Mouse (Mus musculus) cerebellum, adult 18-20 months (tissue): ENCODE data around the gene Pigl.

Experiments
- DNase-seq, 2 experiments: peaks; one replicate each; pipeline ENCODE4 v3.0.0; 2021

Pigl gene

DNA sequence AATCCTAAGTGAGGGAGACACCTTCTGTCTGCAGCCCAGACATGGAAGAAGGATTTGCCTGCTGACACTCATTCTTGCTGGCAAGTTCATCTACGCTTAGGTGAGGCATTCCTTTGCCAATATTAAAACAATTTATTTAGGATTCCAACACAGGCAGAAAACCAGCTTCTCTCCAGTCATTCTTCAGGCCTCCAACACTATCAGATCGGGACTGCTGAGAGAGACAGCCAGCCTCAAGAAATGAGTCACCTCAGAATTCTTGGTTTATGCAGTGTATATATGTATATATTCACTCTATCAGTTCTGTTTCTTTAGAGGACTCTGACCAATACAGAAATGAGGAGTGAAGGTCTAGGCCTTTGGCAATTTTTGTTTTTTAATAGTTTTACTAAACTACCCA is 105.3 kb downstream of the Pigl start:
- DNase-seq: no peak
